Comparison of ENCODE assay signal across 8 mouse cellular contexts in genomic region chr11:51999611-52000289, GRCm38 (mm10). TPM values are rescaled to one million over a fixed set of nuclear protein-coding genes. Genes with fewer than 3 reads are reported as not detected.
DNase-seq lines count a peak whose midpoint lies in the region; ATAC-seq and TF ChIP-seq lines count a peak whose summit lies in the region.

No protein-coding gene starts in this region.

- H3K4me1 ChIP-seq in thymus, adult 2 months (replicated peaks; ENCODE audit: control insufficient read depth, insufficient read depth, low read length): peaks cover 3% of the 10 kb centered on the region
- H3K4me1 ChIP-seq in embryonic facial prominence, embryonic 10.5 days: peaks cover 30% of the 10 kb centered on the region
- peaks cover 57% of the 10 kb centered on the region for H3K4me1 ChIP-seq in liver, embryonic 12.5 days

- H3K27me3 ChIP-seq in thymus, adult 2 months (ENCODE audit: control insufficient read depth, insufficient read depth, low read length): no peaks in the 10 kb centered on the region
- no peaks in the 10 kb centered on the region for H3K27me3 ChIP-seq in embryonic facial prominence, embryonic 10.5 days (replicated peaks; ENCODE audit: low read depth, poor library complexity, severe bottlenecking)
- H3K27me3 ChIP-seq in liver, embryonic 12.5 days (replicated peaks): no peaks in the 10 kb centered on the region
- H3K27me3 ChIP-seq in myocyte (ENCODE audit: control insufficient read depth, insufficient read depth, insufficient read length): no peaks in the 10 kb centered on the region

- peak; percentile 34 for ATAC-seq in liver, embryonic 12.5 days

- peak overlapping the region; percentile 91 for H3ac ChIP-seq in myocyte (ENCODE audit: control insufficient read depth, insufficient read length)

- no peaks in the 10 kb centered on the region for H3K9me3 ChIP-seq in embryonic facial prominence, embryonic 10.5 days
- no peaks in the 10 kb centered on the region for H3K9me3 ChIP-seq in liver, embryonic 12.5 days (replicated peaks)

- H3K79me2 ChIP-seq in myocyte (ENCODE audit: control insufficient read depth, insufficient read depth): peaks cover 57% of the 10 kb centered on the region

- TF ChIP-seq POLR2A in thymus, adult 2 months (IDR thresholded peaks at IDR 0.05; ENCODE audit: control insufficient read depth, extremely low read depth, insufficient read depth, low read length, poor library complexity): no peak
- TF ChIP-seq POLR2A in myocyte (IDR thresholded peaks at IDR 0.05; ENCODE audit: insufficient read length, low read depth): peak; percentile 9

- peak overlapping the region; percentile 49 for H3K27ac ChIP-seq in thymus, adult 2 months (ENCODE audit: control insufficient read depth, insufficient read depth, low read length)
- peak overlapping the region; percentile 99 for H3K27ac ChIP-seq in embryonic facial prominence, embryonic 10.5 days (replicated peaks)
- H3K27ac ChIP-seq in liver, embryonic 12.5 days: peak overlapping the region; percentile 91

- peak; percentile 38 for DNase-seq in thymus, adult 2 months
- DNase-seq in thymus, postnatal 36 days: no peak
- DNase-seq in embryonic facial prominence, embryonic 10.5 days (ENCODE audit: low spot score): peak; percentile 84
- peak; percentile 98 for DNase-seq in heart, adult 11 months
- DNase-seq in kidney, adult 18-20 months: peak; percentile 75
- DNase-seq in testis, postnatal 10 days (ENCODE audit: low spot score): peak; percentile 79

- peak overlapping the region; percentile 91 for H3K4me2 ChIP-seq in liver, embryonic 12.5 days
- peak overlapping the region; percentile 99 for H3K4me2 ChIP-seq in myocyte (ENCODE audit: low read depth)

- WGBS in thymus, adult 2 months: under 1% methylated on average over 29 of the region's 29 CpGs
- under 1% methylated on average over 29 of the region's 29 CpGs for WGBS in embryonic facial prominence, embryonic 10.5 days
- WGBS in liver, embryonic 12.5 days (ENCODE audit: insufficient replicate concordance): 0% methylated on average over 29 of the region's 29 CpGs

- peak overlapping the region; percentile 95 for H3K9ac ChIP-seq in liver, embryonic 12.5 days

- no peak for TF ChIP-seq CTCF in thymus, adult 2 months (IDR thresholded peaks at IDR 0.05; ENCODE audit: borderline replicate concordance, control insufficient read depth, extremely low read depth, insufficient read depth, low read length, poor library complexity)

- H3K4me3 ChIP-seq in thymus, adult 2 months (ENCODE audit: control insufficient read depth, insufficient read depth, low read length): peak overlapping the region; percentile 95
- peak overlapping the region; percentile 97 for H3K4me3 ChIP-seq in embryonic facial prominence, embryonic 10.5 days
- peak overlapping the region; percentile 98 for H3K4me3 ChIP-seq in liver, embryonic 12.5 days
- peak overlapping the region; percentile 94 for H3K4me3 ChIP-seq in myocyte

- peaks cover 28% of the 10 kb centered on the region for H3K36me3 ChIP-seq in thymus, adult 2 months (ENCODE audit: control insufficient read depth, insufficient read depth, low read length)
- peaks cover 31% of the 10 kb centered on the region for H3K36me3 ChIP-seq in embryonic facial prominence, embryonic 10.5 days (replicated peaks)
- H3K36me3 ChIP-seq in liver, embryonic 12.5 days: peaks cover 34% of the 10 kb centered on the region
- peaks cover 28% of the 10 kb centered on the region for H3K36me3 ChIP-seq in myocyte (ENCODE audit: control insufficient read depth, insufficient read depth)

TF ChIP-seq in myocyte, 11 proteins besides CTCF, POLR2A, EP300 and RAD21:
- TF ChIP-seq POLR2AphosphoS2 (IDR thresholded peaks at IDR 0.05; ENCODE audit: insufficient read length, low read depth) (no peak), SRF (IDR thresholded peaks at IDR 0.05; ENCODE audit: control insufficient read depth, insufficient read length, low read depth) (no peak), TCF3 (IDR thresholded peaks at IDR 0.05; ENCODE audit: insufficient read length, low read depth) (no peak), REST (IDR thresholded peaks at IDR 0.05; ENCODE audit: insufficient read depth, insufficient read length) (no peak), TCF12 (IDR thresholded peaks at IDR 0.05; ENCODE audit: insufficient read depth, poor library complexity, severe bottlenecking) (no peak), USF1 (IDR thresholded peaks at IDR 0.05; ENCODE audit: low read depth) (no peak), E2F4 (IDR thresholded peaks at IDR 0.05; ENCODE audit: insufficient read depth) (no peak), CEBPB (IDR thresholded peaks at IDR 0.05; ENCODE audit: insufficient read depth, poor library complexity, severe bottlenecking) (no peak), MYOD1 (IDR thresholded peaks at IDR 0.05; ENCODE audit: control insufficient read depth in 1 of 3, insufficient read length in 2 of 3, low read depth in 2 of 3) (no peak)

RNA-seq across cellular contexts. Expression of gene Ube2b, which starts 0.8 kb away (rescaled TPM):
- 63.9 and 72.5 TPM in 2 replicates for polyA plus RNA-seq in thymus, adult 2 months (2012; rRNA removed)
- 220 and 223 TPM in 2 replicates for polyA plus RNA-seq in embryonic facial prominence, embryonic 10.5 days (2016; fragmentation: Nextera tagmentation; extraction: Ambion mirVana)
- polyA plus RNA-seq in liver, embryonic 12.5 days (2016; fragmentation: Nextera tagmentation; extraction: Ambion mirVana): 113 and 116 TPM in 2 replicates
- polyA plus RNA-seq in myocyte (2012; fragmentation: generic; extraction: Trizol): 67.0 TPM

RNA-seq across cellular contexts. Expression of gene Cdkl3, which starts 4.3 kb away (rescaled TPM):
- 3.1 and 3.4 TPM in 2 replicates for polyA plus RNA-seq in thymus, adult 2 months (2012; rRNA removed)
- 10.6 and 14.0 TPM in 2 replicates for polyA plus RNA-seq in embryonic facial prominence, embryonic 10.5 days (2016; fragmentation: Nextera tagmentation; extraction: Ambion mirVana)
- 2.1 and 2.6 TPM in 2 replicates for polyA plus RNA-seq in liver, embryonic 12.5 days (2016; fragmentation: Nextera tagmentation; extraction: Ambion mirVana)
- 2.2 TPM for polyA plus RNA-seq in myocyte (2012; fragmentation: generic; extraction: Trizol)

RNA-seq across cellular contexts. Expression of gene Cdkn2aipnl, which starts 32.3 kb away (rescaled TPM):
- 89.3 and 92.4 TPM in 2 replicates for polyA plus RNA-seq in thymus, adult 2 months (2012; rRNA removed)
- polyA plus RNA-seq in embryonic facial prominence, embryonic 10.5 days (2016; fragmentation: Nextera tagmentation; extraction: Ambion mirVana): 128 and 133 TPM in 2 replicates
- 75.0 and 77.3 TPM in 2 replicates for polyA plus RNA-seq in liver, embryonic 12.5 days (2016; fragmentation: Nextera tagmentation; extraction: Ambion mirVana)
- polyA plus RNA-seq in myocyte (2012; fragmentation: generic; extraction: Trizol): 31.8 TPM

Comparison
In these comparisons a context has a peak if more than half of its experiments do, and no peak if none do; other contexts are left out.
1. DNase-seq: peak in thymus, adult 2 months (single experiment), embryonic facial prominence, embryonic 10.5 days (single experiment), heart, adult 11 months (single experiment), kidney, adult 18-20 months (single experiment) and testis, postnatal 10 days (single experiment); none in thymus, postnatal 36 days (0 of 2).
2. H3K27ac ChIP-seq: peak in every context shown above with its lines; median percentile 99 in embryonic facial prominence, embryonic 10.5 days; 91 in liver, embryonic 12.5 days; 49 in thymus, adult 2 months.
3. Peak in every context shown above with its lines, with median percentiles within 50 percentile points of each other: H3K4me3 ChIP-seq.